Comparison of ENCODE assay signal across 8 mouse cellular contexts in the genomic region with DNA sequence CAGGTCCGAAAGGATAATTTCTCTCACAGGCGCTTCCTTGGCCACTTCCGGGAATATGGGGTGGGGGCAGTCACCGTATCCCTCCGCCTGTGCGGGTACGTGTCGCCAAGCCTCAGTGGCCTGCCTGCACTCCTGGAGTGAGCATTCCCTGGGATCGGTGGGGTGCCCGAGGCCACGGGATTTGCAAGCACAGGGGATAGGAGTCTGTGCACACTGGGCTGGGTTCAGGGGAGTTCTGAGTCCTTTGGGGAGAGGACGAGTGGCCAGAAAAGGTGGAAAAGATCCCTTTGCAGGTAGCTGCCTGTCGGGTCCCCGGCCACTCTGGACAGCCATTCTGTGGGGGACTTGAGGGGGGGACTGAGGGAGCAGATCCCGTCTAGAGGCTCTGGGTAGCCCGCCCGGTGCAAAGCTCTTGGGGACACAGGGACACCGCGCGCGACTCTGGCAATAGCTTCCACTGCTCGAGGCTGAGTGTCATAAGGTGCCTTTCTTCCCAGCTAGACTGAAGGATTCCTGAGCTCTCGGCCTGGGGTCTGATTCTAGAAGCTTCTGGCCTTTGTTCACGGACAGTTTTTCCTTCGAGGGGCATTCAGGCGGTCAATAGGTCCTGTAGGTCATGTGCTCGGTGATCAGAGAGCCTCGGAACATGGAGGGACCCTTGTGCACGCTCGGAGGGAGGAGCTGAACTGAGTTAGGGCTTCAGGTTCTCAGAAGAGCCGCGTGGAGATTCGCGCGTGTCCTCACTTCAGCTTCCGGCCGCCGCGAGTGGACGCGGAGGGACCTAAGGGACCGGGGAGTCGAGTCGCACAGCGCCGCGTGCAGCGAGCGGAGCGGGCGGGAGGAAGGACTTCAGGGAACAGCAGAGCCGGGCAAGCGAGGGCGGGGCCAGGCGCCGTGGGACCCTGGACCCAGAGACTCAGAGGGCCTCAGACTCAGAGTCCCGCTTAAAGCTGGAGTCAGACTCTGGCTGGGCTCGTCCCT. TPM values are rescaled to one million over a fixed set of nuclear protein-coding genes. Genes with fewer than 3 reads are reported as not detected.
A peak's percentile ranks its signal among the peaks of the same experiment; 100 is the strongest.
DNase-seq lines count a peak whose midpoint lies in the region; ATAC-seq and TF ChIP-seq lines count a peak whose summit lies in the region.

No protein-coding gene starts in this region.

- peak overlapping the region; percentile 84 for H3K4me2 ChIP-seq in heart, embryonic 12.5 days
- H3K4me2 ChIP-seq in stomach, postnatal 0 days (replicated peaks; ENCODE audit: low read depth), result peak overlapping the region; percentile 97

- peak; percentile 30 for DNase-seq in thymus, postnatal 4 days
- DNase-seq in thymus, postnatal 36 days, result no peak
- DNase-seq in embryo, embryonic 10.5 days (ENCODE audit: low spot score), result peak; percentile 82
- peak; percentile 83 for DNase-seq in kidney, postnatal 14 days
- peak; percentile 79 for DNase-seq in stomach, postnatal 0 days (ENCODE audit: low spot score)
- no peak for DNase-seq in ovary, postnatal 10 days (ENCODE audit: low spot score)

- TF ChIP-seq CTCF in stomach, postnatal 0 days (IDR thresholded peaks at IDR 0.05; ENCODE audit: low read depth), result no peak

- WGBS in heart, embryonic 12.5 days, result under 1% methylated on average over 58 of the region's 58 CpGs
- WGBS in stomach, postnatal 0 days, result under 1% methylated on average over 58 of the region's 58 CpGs

- peak; percentile 83 for ATAC-seq in heart, embryonic 12.5 days (ENCODE audit: insufficient number of reproducible peaks, low FRiP score)
- peak; percentile 92 for ATAC-seq in stomach, postnatal 0 days (ENCODE audit: low FRiP score, low TSS enrichment)

- no peaks in the 10 kb centered on the region for H3K36me3 ChIP-seq in heart, embryonic 12.5 days
- no peaks in the 10 kb centered on the region for H3K36me3 ChIP-seq in megakaryocyte, embryonic 14.5 days (replicated peaks; ENCODE audit: low read length)
- H3K36me3 ChIP-seq in stomach, postnatal 0 days (ENCODE audit: control insufficient read depth, insufficient read depth, low read length), result no peaks in the 10 kb centered on the region

- peak overlapping the region; percentile 74 for H3K9ac ChIP-seq in heart, embryonic 12.5 days
- H3K9ac ChIP-seq in stomach, postnatal 0 days (ENCODE audit: low read length), result peak overlapping the region; percentile 82

- no peak for TF ChIP-seq EP300 in stomach, postnatal 0 days (optimal IDR thresholded peaks at IDR 0.05)

- H3K4me1 ChIP-seq in heart, embryonic 12.5 days (replicated peaks), result peaks cover 11% of the 10 kb centered on the region
- peaks cover 33% of the 10 kb centered on the region for H3K4me1 ChIP-seq in megakaryocyte, embryonic 14.5 days
- no peaks in the 10 kb centered on the region for H3K4me1 ChIP-seq in stomach, postnatal 0 days (replicated peaks; ENCODE audit: control insufficient read depth, insufficient read depth)

- peak overlapping the region; percentile 77 for H3K27ac ChIP-seq in heart, embryonic 12.5 days (ENCODE audit: poor library complexity, severe bottlenecking)
- H3K27ac ChIP-seq in stomach, postnatal 0 days (replicated peaks), result peak overlapping the region; percentile 81

- peak overlapping the region; percentile 55 for H3K4me3 ChIP-seq in heart, embryonic 12.5 days
- H3K4me3 ChIP-seq in megakaryocyte, embryonic 14.5 days (replicated peaks), result peak overlapping the region; percentile 93
- H3K4me3 ChIP-seq in stomach, postnatal 0 days (ENCODE audit: low read depth, low read length), result peak overlapping the region; percentile 57

- H3K27me3 ChIP-seq in heart, embryonic 12.5 days (replicated peaks), result no peaks in the 10 kb centered on the region
- H3K27me3 ChIP-seq in megakaryocyte, embryonic 14.5 days (replicated peaks), result peaks cover 22% of the 10 kb centered on the region
- H3K27me3 ChIP-seq in stomach, postnatal 0 days (ENCODE audit: control insufficient read depth, insufficient read depth, low read length), result no peaks in the 10 kb centered on the region

- no peaks in the 10 kb centered on the region for H3K9me3 ChIP-seq in heart, embryonic 12.5 days (replicated peaks)
- H3K9me3 ChIP-seq in megakaryocyte, embryonic 14.5 days, result no peaks in the 10 kb centered on the region
- H3K9me3 ChIP-seq in stomach, postnatal 0 days (ENCODE audit: control insufficient read depth, low read length), result no peaks in the 10 kb centered on the region

RNA-seq across cellular contexts. Expression of a gene that starts 8.1 kb away (rescaled TPM):
- 75.9 and 81.4 TPM in 2 replicates for polyA plus RNA-seq in heart, embryonic 12.5 days (2016; fragmentation: Nextera tagmentation; extraction: Ambion mirVana)
- polyA plus RNA-seq in megakaryocyte, embryonic 14.5 days (2012; ENCODE audit: insufficient read depth, low replicate concordance), result 121 and 264 TPM in 2 replicates
- 48.5 and 50.2 TPM in 2 replicates for polyA plus RNA-seq in stomach, postnatal 0 days (2015; fragmentation: Nextera tagmentation; extraction: Ambion mirVana)

Comparison
In these comparisons a context has a peak if more than half of its experiments do, and no peak if none do; other contexts are left out.
1. DNase-seq: peak in thymus, postnatal 4 days (single experiment), embryo, embryonic 10.5 days (single experiment), kidney, postnatal 14 days (single experiment) and stomach, postnatal 0 days (single experiment); none in thymus, postnatal 36 days (0 of 2) and ovary, postnatal 10 days (single experiment).
2. Peak in every context shown above with its lines, with median percentiles within 50 percentile points of each other: H3K4me3 ChIP-seq.